Mouse (Mus musculus) midbrain, postnatal 0 days (tissue): Measurements from ENCODE around the gene Tigit. TPM values are rescaled to one million over a fixed set of nuclear protein-coding genes. Genes with fewer than 3 reads are reported as not detected.

Source experiments
- ATAC-seq: fragments of 200-750 bp; cut with Nextera tagmentation; 2 replicates; pipeline ENCODE4 v1.8.0; 2017; ENCODE audit warnings: moderate number of reproducible peaks, mild to moderate bottlenecking, moderate TSS enrichment, moderate library complexity; ENCODE audit not compliant: low FRiP score
- DNase-seq: peaks from one replicate; pipeline ENCODE4 v3.0.0-alpha.2; 2015; ENCODE audit warnings: low spot score
- H3K27ac ChIP-seq: fragments of 300-500 bp; sonication (generic); 2 replicates; pipeline ENCODE4 v1.5.1; 2014; ENCODE audit warnings: low read depth, mild to moderate bottlenecking, low read length, mixed read lengths
- H3K27me3 ChIP-seq: fragments of 300-500 bp; sonication (generic); 2 replicates; pipeline ENCODE4 v1.6.1; 2014; ENCODE audit warnings: low read length, control low read depth, mixed read lengths; ENCODE audit not compliant: insufficient read depth
- H3K36me3 ChIP-seq: fragments of 300-500 bp; sonication (generic); 2 replicates; pipeline ENCODE4 v1.6.1; 2014; ENCODE audit warnings: low read length, control low read depth, mixed read lengths; ENCODE audit not compliant: insufficient read depth
- H3K4me1 ChIP-seq: fragments of 300-500 bp; sonication (generic); 2 replicates; pipeline ENCODE4 v1.6.1; 2014; ENCODE audit warnings: mild to moderate bottlenecking, control low read depth, antibody characterized with exemption, low read length, mixed read lengths; ENCODE audit not compliant: insufficient read depth
- H3K4me2 ChIP-seq: fragments of 300-500 bp; sonication (generic); 2 replicates; pipeline ENCODE4 v1.6.1; 2014; ENCODE audit warnings: low read depth, mild to moderate bottlenecking, low read length, mixed read lengths; ENCODE audit not compliant: poor library complexity, severe bottlenecking
- H3K4me3 ChIP-seq: fragments of 300-500 bp; sonication (generic); 2 replicates; pipeline ENCODE4 v1.5.1; 2014; ENCODE audit warnings: low read depth, mild to moderate bottlenecking, low read length, moderate library complexity
- H3K9ac ChIP-seq: fragments of 300-500 bp; sonication (generic); replicated peaks from 2 replicates; pipeline ENCODE4 v1.6.1; 2014; ENCODE audit warnings: mild to moderate bottlenecking, low read length, moderate library complexity, mixed read lengths; ENCODE audit not compliant: poor library complexity, severe bottlenecking
- H3K9me3 ChIP-seq: fragments of 300-500 bp; sonication (generic); 2 replicates; pipeline ENCODE4 v1.6.1; 2016; ENCODE audit warnings: low read length, control low read depth
- CTCF ChIP-seq: IDR thresholded peaks from 2 replicates; pipeline ENCODE4 v1.5.1; 2016; ENCODE audit warnings: antibody characterized with exemption, mild to moderate bottlenecking
- WGBS: fragments of 180-500 bp; shearing (Covaris S2); extraction: QIAGEN DNeasy Blood & Tissue Kit; methylation state at CpG from one replicate; pipeline ENCODE4 v1.1.7; 2014; 5-methylcytosine and 5-hydroxymethylcytosine counted together
- polyA plus RNA-seq: library from polyadenylated mRNA; unstranded; fragments of >200 nt; fragmentation: Nextera tagmentation; extraction: Ambion mirVana; gene quantifications from 2 replicates; pipeline ENCODE4 v1.2.1, GENCODE M21; 2015
- total RNA-seq: library from RNA; depleted of rRNA; stranded (reverse); fragments of >200 nt; gene quantifications from 2 replicates; pipeline ENCODE4 v1.2.3, GENCODE M21; 2014

Gene Tigit
- total and polyA plus RNA-seq, 2 experiments from 2014 or later: 0.17 TPM; not detected in 1

DNA sequence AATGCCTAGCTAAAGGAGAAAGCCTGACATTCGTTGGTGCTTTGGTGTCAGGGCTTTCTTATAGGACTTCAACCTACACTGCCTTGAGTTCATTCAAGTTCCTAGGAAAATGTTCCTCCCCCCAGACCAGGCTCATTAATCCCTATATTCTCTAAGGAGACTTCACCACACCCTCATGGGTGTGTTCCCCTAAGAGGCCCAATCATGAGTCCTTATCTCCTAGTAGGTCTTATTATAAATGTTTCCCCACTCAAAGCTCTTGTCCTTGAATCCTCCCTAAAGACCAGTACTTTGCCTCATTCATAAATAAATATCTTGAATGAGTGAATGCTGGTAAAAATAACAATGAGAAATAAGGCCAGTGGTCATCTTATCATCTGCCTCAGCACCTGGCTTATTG lies 16.3 kb downstream of the Tigit start:
- Histone ChIP-seq H3K36me3 (no peaks in the 10 kb centered on the region), H3K4me1 (no peaks in the 10 kb centered on the region), H3K4me3 (no peak overlapping the region), H3K9ac (no peak overlapping the region), H3K27ac (no peak overlapping the region), H3K9me3 (no peaks in the 10 kb centered on the region), H3K27me3 (no peaks in the 10 kb centered on the region), H3K4me2 (no peak overlapping the region)
- no peak for TF ChIP-seq CTCF
- ATAC-seq: no peak
- 77% methylated on average over 1 of the region's 1 CpGs for WGBS
- no peak for DNase-seq

DNA sequence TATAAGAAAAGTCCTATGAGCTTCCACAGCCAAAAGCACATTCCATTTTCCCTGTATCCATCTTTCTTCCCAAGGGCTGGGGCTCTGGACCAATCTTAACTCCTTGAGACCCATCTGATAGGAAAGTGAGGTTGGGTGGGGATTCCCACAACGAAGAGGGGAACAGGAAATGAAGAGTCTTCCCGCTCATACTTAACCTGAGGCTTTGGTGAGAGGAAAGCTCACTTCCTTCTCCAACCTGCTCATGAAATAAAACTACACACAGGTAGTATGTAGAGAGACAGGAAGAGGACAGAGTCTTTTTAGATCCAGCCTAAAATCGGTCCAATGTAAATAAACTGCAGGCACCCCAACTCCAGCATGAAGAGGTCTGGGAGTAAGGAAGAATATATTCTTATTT lies 17.0 kb downstream of the Tigit start:
- no peak overlapping the region for H3K9ac ChIP-seq
- H3K4me3 ChIP-seq: no peak overlapping the region
- no peaks in the 10 kb centered on the region for H3K4me1 ChIP-seq
- no peak for ATAC-seq
- no peak overlapping the region for H3K4me2 ChIP-seq
- no peak overlapping the region for H3K27ac ChIP-seq
- no peak for TF ChIP-seq CTCF
- no peaks in the 10 kb centered on the region for H3K27me3 ChIP-seq
- 96% methylated on average over 3 of the region's 3 CpGs for WGBS
- no peaks in the 10 kb centered on the region for H3K36me3 ChIP-seq
- no peak for DNase-seq
- H3K9me3 ChIP-seq: no peaks in the 10 kb centered on the region

DNA sequence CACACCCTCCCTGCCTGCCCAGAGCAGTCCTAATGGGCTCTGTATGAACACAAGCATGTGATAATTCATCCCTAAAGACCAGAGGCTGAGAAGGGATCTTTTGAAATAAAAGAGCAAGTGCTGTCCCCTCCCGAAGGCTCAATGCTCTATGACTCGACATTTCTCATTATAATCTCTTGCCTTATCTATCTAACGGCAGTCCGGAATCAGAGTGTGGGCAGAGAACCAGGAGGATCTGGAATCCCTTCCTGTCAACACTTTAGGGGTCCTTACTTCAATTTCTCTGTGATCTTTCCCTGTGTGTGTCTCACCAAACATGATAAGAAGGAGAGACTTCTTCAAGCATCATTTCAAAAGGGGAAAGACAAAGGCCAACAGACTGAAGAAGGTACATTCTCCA lies 18.1 kb downstream of the Tigit start:
- H3K4me1 ChIP-seq: no peaks in the 10 kb centered on the region
- no peak overlapping the region for H3K9ac ChIP-seq
- DNase-seq (no peak), ATAC-seq (no peak)
- no peaks in the 10 kb centered on the region for H3K9me3 ChIP-seq
- H3K4me3 ChIP-seq: no peak overlapping the region
- H3K4me2 ChIP-seq: no peak overlapping the region
- no peak overlapping the region for H3K27ac ChIP-seq
- no peaks in the 10 kb centered on the region for H3K36me3 ChIP-seq
- no peak for TF ChIP-seq CTCF
- H3K27me3 ChIP-seq: no peaks in the 10 kb centered on the region
- 80% methylated on average over 4 of the region's 4 CpGs for WGBS

DNA sequence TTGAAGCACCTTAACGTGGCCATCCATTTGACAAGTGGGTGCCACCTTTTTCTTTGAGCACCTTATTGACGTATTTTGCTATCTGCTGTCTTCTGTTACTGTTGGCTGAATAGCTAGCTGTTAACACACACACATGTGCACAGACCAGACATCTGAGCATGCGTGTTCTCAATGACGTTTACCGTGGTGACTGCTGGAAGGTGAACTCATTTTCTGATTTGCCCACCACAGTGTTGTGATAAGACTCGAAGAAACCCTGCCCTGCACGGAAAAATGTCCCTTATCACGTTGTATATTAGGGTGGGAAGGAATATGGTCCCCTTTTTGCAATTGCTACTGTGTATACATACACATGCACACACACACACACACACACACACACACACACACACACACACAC lies 22.7 kb downstream of the Tigit start:
- no peak for ATAC-seq
- H3K27ac ChIP-seq: no peak overlapping the region
- H3K9me3 ChIP-seq: no peaks in the 10 kb centered on the region
- H3K36me3 ChIP-seq: no peaks in the 10 kb centered on the region
- H3K27me3 ChIP-seq: no peaks in the 10 kb centered on the region
- 89% methylated on average over 8 of the region's 8 CpGs for WGBS
- H3K4me2 ChIP-seq: no peak overlapping the region
- H3K4me1 ChIP-seq: no peaks in the 10 kb centered on the region
- H3K4me3 ChIP-seq: no peak overlapping the region
- no peak for TF ChIP-seq CTCF
- no peak for DNase-seq
- no peak overlapping the region for H3K9ac ChIP-seq

DNA sequence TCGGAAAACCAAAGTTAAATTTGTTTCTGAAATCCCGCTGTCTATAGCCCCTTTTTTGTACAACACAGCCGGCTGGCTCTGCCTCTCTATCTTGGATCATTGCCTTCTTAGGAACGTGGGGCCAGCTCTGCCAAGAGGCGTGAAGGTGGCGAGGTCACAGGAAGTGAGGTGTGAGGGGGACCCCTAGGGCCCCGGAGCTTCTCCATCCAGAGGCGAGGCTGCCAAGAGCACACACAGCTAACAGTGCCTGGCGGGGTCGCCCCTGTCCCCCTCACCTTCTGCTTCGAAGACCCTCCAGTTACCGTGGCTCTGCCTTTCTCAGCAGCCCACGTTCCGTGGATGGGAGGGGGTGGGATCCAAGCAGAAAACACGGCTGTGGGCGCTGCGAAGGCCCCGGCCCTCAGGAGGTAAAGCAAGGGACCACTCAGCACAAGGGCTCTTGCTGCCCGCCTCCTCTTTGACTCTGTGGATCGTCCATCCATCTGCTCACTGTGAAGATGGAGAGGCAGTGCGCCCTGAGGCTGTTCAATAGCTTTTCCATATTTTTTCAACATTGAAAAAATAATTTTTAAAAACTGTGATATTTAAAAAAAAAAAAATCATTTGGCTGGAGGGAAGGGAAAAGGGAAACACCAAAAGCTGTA lies 25.4 kb downstream of the Tigit start:
- no peak overlapping the region for H3K9ac ChIP-seq
- H3K4me2 ChIP-seq: no peak overlapping the region
- peak; percentile 11 for DNase-seq
- no peaks in the 10 kb centered on the region for H3K36me3 ChIP-seq
- no peak overlapping the region for H3K27ac ChIP-seq
- no peak for TF ChIP-seq CTCF
- no peak for ATAC-seq
- H3K27me3 ChIP-seq: no peaks in the 10 kb centered on the region
- no peak overlapping the region for H3K4me3 ChIP-seq
- WGBS: 83% methylated on average over 21 of the region's 21 CpGs
- H3K4me1 ChIP-seq: no peaks in the 10 kb centered on the region
- no peaks in the 10 kb centered on the region for H3K9me3 ChIP-seq

DNA sequence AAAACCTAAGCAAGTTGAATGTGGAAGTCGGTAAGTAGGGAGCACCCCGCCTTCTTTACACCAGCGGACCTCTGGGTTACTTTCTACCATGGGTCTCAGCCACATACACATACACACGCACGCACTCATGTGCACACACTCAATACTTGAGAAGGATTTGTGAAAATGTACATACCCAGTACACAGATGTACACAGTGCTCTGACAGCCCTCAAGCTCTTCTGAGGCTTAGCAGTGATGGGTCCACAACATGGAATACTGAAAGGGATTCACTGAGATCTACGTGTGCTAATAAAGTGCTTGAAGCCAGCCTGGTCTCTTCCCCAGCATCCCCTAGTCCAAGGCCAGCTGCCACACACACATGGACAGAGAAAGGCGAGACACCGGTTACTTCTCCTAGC lies 26.7 kb downstream of the Tigit start:
- Histone ChIP-seq H3K27ac (no peak overlapping the region), H3K4me1 (no peaks in the 10 kb centered on the region), H3K9ac (no peak overlapping the region), H3K36me3 (no peaks in the 10 kb centered on the region), H3K4me2 (no peak overlapping the region), H3K27me3 (no peaks in the 10 kb centered on the region), H3K9me3 (no peaks in the 10 kb centered on the region), H3K4me3 (no peak overlapping the region)
- no peak for TF ChIP-seq CTCF
- WGBS: 95% methylated on average over 8 of the region's 8 CpGs
- DNase-seq: no peak
- no peak for ATAC-seq
